Mouse (Mus musculus) lung, embryonic 16.5 days (tissue): Measurements from ENCODE around the gene Tnpo2. TPM values are rescaled to one million over a fixed set of nuclear protein-coding genes. Genes with fewer than 3 reads are reported as not detected.

Experiments used
- microRNA-seq: library from miRNA; unstranded; fragments of <30 nt; microRNA quantifications from one replicate; pipeline ENCODE4, GENCODE M21; 2016
- polyA plus RNA-seq: library from polyadenylated mRNA; unstranded; fragments of >200 nt; fragmentation: Nextera tagmentation; extraction: Ambion mirVana; gene quantifications from 2 replicates; pipeline ENCODE4 v1.2.1, GENCODE M21; 2015

Gene Tnpo2
- polyA plus RNA-seq, 1 experiment from 2014 or later, result 29.5 TPM

Small RNAs within 50 kb of the gene (microRNA-seq; reads per million reads assigned to microRNA genes)
- 0.59 reads per million for gene Mir7070

Other genes starting within 250 kb of the Tnpo2 start
- 43.9 and 44.6 TPM in 2 replicates for gene Nfix, start 236.6 kb upstream of the Tnpo2 start, polyA plus RNA-seq
- 6.3 and 6.5 TPM in 2 replicates for gene Dand5, start 214.1 kb upstream of the Tnpo2 start, polyA plus RNA-seq
- gene Gadd45gip1, start 205.4 kb upstream of the Tnpo2 start, polyA plus RNA-seq, result 38.6 and 43.0 TPM in 2 replicates
- gene Rad23a, start 196.2 kb upstream of the Tnpo2 start, polyA plus RNA-seq, result 110 and 120 TPM in 2 replicates
- gene Calr, start 190.0 kb upstream of the Tnpo2 start, polyA plus RNA-seq, result 980 and 996 TPM in 2 replicates
- gene Farsa, start 179.9 kb upstream of the Tnpo2 start, polyA plus RNA-seq, result 90.1 and 93.3 TPM in 2 replicates
- gene Syce2, start 164.8 kb upstream of the Tnpo2 start, polyA plus RNA-seq, result 58.7 and 59.6 TPM in 2 replicates
- 36.7 and 37.3 TPM in 2 replicates for gene Gcdh, start 143.0 kb upstream of the Tnpo2 start, polyA plus RNA-seq
- 1.5 and 4.9 TPM in 2 replicates for gene Klf1, start 135.0 kb upstream of the Tnpo2 start, polyA plus RNA-seq
- 19.9 and 21.1 TPM in 2 replicates for gene Dnase2a, start 128.4 kb upstream of the Tnpo2 start, polyA plus RNA-seq
- 0.64 and 0.72 TPM in 2 replicates for gene Mast1, start 99.6 kb upstream of the Tnpo2 start, polyA plus RNA-seq
- gene Rtbdn, start 89.9 kb upstream of the Tnpo2 start, polyA plus RNA-seq, result 0.23 and 0.29 TPM in 2 replicates
- not detected in 2 replicates for gene Gm49661, start 67.5 kb upstream of the Tnpo2 start, polyA plus RNA-seq
- gene Prdx2, start 67.3 kb upstream of the Tnpo2 start, polyA plus RNA-seq, result 644 and 691 TPM in 2 replicates
- gene Rnaseh2a, start 67.1 kb upstream of the Tnpo2 start, polyA plus RNA-seq, result 114 and 119 TPM in 2 replicates
- gene Junb, start 58.2 kb upstream of the Tnpo2 start, polyA plus RNA-seq, result 13.7 and 15.5 TPM in 2 replicates
- 24.2 and 27.2 TPM in 2 replicates for gene Hook2, start 46.3 kb upstream of the Tnpo2 start, polyA plus RNA-seq
- gene Best2, start 22.4 kb upstream of the Tnpo2 start, polyA plus RNA-seq, result not detected in 2 replicates
- 121 and 122 TPM in 2 replicates for gene Asna1, start 11.6 kb upstream of the Tnpo2 start, polyA plus RNA-seq
- 92.1 and 101 TPM in 2 replicates for gene Trir, start 10.1 kb upstream of the Tnpo2 start, polyA plus RNA-seq
- 28.2 and 29.9 TPM in 2 replicates for gene Fbxw9, start 23.1 kb downstream of the Tnpo2 start, polyA plus RNA-seq
- not detected in 2 replicates for gene Gm5741, start 31.1 kb downstream of the Tnpo2 start, polyA plus RNA-seq
- 51.9 and 53.9 TPM in 2 replicates for gene Dhps, start 34.8 kb downstream of the Tnpo2 start, polyA plus RNA-seq
- 134 and 137 TPM in 2 replicates for gene Wdr83os, start 43.8 kb downstream of the Tnpo2 start, polyA plus RNA-seq
- gene Wdr83, start 44.4 kb downstream of the Tnpo2 start, polyA plus RNA-seq, result 45.4 and 45.8 TPM in 2 replicates
- gene Man2b1, start 46.4 kb downstream of the Tnpo2 start, polyA plus RNA-seq, result 44.6 and 48.7 TPM in 2 replicates
- gene Zfp791, start 86.2 kb downstream of the Tnpo2 start, polyA plus RNA-seq, result 3.4 and 3.7 TPM in 2 replicates
- gene Cks1brt, start 115.0 kb downstream of the Tnpo2 start, polyA plus RNA-seq, result not detected in 2 replicates
- not detected in 2 replicates for gene Olfr371, start 189.1 kb downstream of the Tnpo2 start, polyA plus RNA-seq